Mouse (Mus musculus) liver, adult 2 months (tissue): Measurements from ENCODE around the gene Zcchc8. TPM values are rescaled to one million over a fixed set of nuclear protein-coding genes. Genes with fewer than 3 reads are reported as not detected.
A peak's percentile ranks its signal among the peaks of the same experiment; 100 is the strongest.

Source experiments
- DNase-seq: peaks from one replicate; pipeline ENCODE4 v3.0.0-alpha.2; 2011; ENCODE audit warnings: low read depth, low spot score; ENCODE audit errors: extremely low read depth
- H3K27ac ChIP-seq: fragments of 200-500 bp; replicated peaks from 2 replicates; pipeline ENCODE4 v1.5.1; 2012; ENCODE audit warnings: low read depth, mild to moderate bottlenecking, control low read depth, inconsistent platforms, low read length; ENCODE audit not compliant: insufficient read depth
- H3K27me3 ChIP-seq: fragments of 200-500 bp; 2 replicates; pipeline ENCODE4 v1.6.1; 2012; ENCODE audit warnings: mild to moderate bottlenecking, moderate library complexity, low read length, inconsistent platforms; ENCODE audit not compliant: control insufficient read depth, insufficient read depth
- H3K36me3 ChIP-seq: fragments of 200-500 bp; 2 replicates; pipeline ENCODE4 v1.6.1; 2012; ENCODE audit warnings: low read length, inconsistent platforms; ENCODE audit not compliant: control insufficient read depth, insufficient read depth
- H3K4me1 ChIP-seq: fragments of 200-500 bp; 2 replicates; pipeline ENCODE4 v1.6.1; 2011; ENCODE audit warnings: low read length; ENCODE audit not compliant: control insufficient read depth, insufficient read depth
- H3K4me3 ChIP-seq: fragments of 200-500 bp; 2 replicates; pipeline ENCODE4 v1.5.1; 2011; ENCODE audit warnings: low read depth, mild to moderate bottlenecking, control low read depth, low read length, moderate library complexity; ENCODE audit not compliant: insufficient read depth
- H3K79me2 ChIP-seq: fragments of 200-500 bp; 2 replicates; pipeline ENCODE4 v1.6.1; 2012; ENCODE audit warnings: inconsistent platforms, mild to moderate bottlenecking, low read length, moderate library complexity; ENCODE audit not compliant: control insufficient read depth, insufficient read depth
- H3K9ac ChIP-seq: fragments of 200-500 bp; 2 replicates; pipeline ENCODE4 v1.6.1; 2012; ENCODE audit warnings: low read depth, mild to moderate bottlenecking, control low read depth, inconsistent platforms, low read length
- CTCF ChIP-seq: fragments of 200-500 bp; IDR thresholded peaks from 2 replicates; pipeline ENCODE4 v1.5.1; 2011; ENCODE audit warnings: low read depth, low read length, control low read depth
- POLR2A ChIP-seq: fragments of 200-500 bp; IDR thresholded peaks from 2 replicates; pipeline ENCODE4 v1.6.1; 2011; ENCODE audit warnings: low read length, control low read depth; ENCODE audit not compliant: insufficient read depth; ENCODE audit errors: extremely low read depth
- WGBS: fragments of 180-500 bp; shearing (Covaris S2); methylation state at CpG from one replicate; pipeline ENCODE4 v1.1.7; 2018; 5-methylcytosine and 5-hydroxymethylcytosine counted together
- polyA plus RNA-seq: library from polyadenylated mRNA; depleted of rRNA; stranded (reverse); fragments of >200 nt; gene quantifications from 2 replicates; pipeline ENCODE4 v1.2.3, GENCODE M21; 2012
- total RNA-seq: library from RNA; depleted of rRNA; stranded (reverse); fragments of >200 nt; gene quantifications from 2 replicates; pipeline ENCODE4 v1.2.3, GENCODE M21; 2014

The Zcchc8 gene
- total and polyA plus RNA-seq, 2 experiments: 9.0 to 12.7 TPM

GRCm38 (mm10) chr5:123713782-123714181, 7.1 kb downstream of the Zcchc8 start:
- Histone ChIP-seq H3K36me3 (peaks cover 46% of the 10 kb centered on the region), H3K27ac (no peak overlapping the region)

DNA sequence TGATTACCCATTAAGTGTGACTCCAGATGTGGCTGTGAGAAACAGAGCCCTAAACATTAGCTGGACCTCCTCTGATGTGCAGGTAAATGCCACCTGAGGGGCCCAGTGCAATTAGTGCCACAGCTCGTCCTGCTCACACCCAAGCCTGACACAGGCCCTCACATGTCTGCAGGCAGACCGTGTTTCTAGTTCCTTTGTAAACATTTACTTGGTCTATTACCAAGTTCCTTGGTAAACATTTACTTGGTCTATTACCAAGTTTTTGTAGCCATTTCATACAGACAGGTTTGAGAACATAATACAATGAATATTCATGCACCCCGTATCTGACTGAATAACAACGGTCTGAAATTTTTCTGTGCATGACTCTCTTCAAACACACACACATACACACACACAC, 11.3 kb downstream of the Zcchc8 start:
- no peak overlapping the region for H3K9ac ChIP-seq
- peak; percentile 54 for DNase-seq
- no peak overlapping the region for H3K4me3 ChIP-seq
- TF ChIP-seq CTCF: no peak
- no peak for TF ChIP-seq POLR2A
- WGBS: 41% methylated on average over 4 of the region's 4 CpGs
- peaks cover 4% of the 10 kb centered on the region; the same call in 1 of the 2 replicates for H3K4me1 ChIP-seq
- peaks cover 60% of the 10 kb centered on the region for H3K36me3 ChIP-seq
- no peaks in the 10 kb centered on the region for H3K79me2 ChIP-seq
- no peaks in the 10 kb centered on the region for H3K27me3 ChIP-seq
- H3K27ac ChIP-seq: no peak overlapping the region

More at GRCm38 (mm10) chr5:123713782-123714181, 7.1 kb downstream of the Zcchc8 start:
- H3K79me2 ChIP-seq: peaks cover 9% of the 10 kb centered on the region; the same call in 1 of the 2 replicates
- no peak for DNase-seq
- H3K4me1 ChIP-seq: peaks cover 5% of the 10 kb centered on the region
- 92% methylated on average over 6 of the region's 6 CpGs for WGBS
- TF ChIP-seq POLR2A: no peak
- no peak for TF ChIP-seq CTCF
- no peak overlapping the region for H3K9ac ChIP-seq
- H3K27me3 ChIP-seq: no peaks in the 10 kb centered on the region
- no peak overlapping the region for H3K4me3 ChIP-seq

DNA sequence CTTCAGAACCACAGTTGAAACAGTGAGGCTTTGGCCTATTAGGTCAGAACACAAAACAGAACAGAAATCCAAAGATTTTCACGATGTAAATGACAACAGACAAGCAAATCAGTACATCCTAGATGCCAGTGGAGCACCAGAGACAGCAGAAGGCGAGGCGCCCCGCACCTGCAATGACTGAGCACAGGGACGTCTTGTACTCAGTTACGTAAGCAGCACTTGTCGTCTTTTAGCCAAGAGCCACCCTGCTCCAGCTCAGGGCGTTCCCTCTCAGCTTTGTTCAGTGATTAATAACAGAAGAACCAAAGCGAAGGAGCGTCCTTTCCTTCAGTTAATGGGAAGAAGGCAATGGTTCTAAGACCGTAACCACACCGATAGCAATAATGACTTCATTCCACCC, 12.3 kb downstream of the Zcchc8 start:
- H3K4me1 ChIP-seq: peaks cover 4% of the 10 kb centered on the region; the same call in 1 of the 2 replicates
- H3K4me3 ChIP-seq: no peak overlapping the region
- 91% methylated on average over 12 of the region's 12 CpGs for WGBS
- peaks cover 56% of the 10 kb centered on the region for H3K36me3 ChIP-seq
- H3K9ac ChIP-seq: no peak overlapping the region
- H3K79me2 ChIP-seq: no peaks in the 10 kb centered on the region
- no peak overlapping the region for H3K27ac ChIP-seq
- H3K27me3 ChIP-seq: no peaks in the 10 kb centered on the region
- TF ChIP-seq CTCF (no peak), POLR2A (no peak)
- DNase-seq: no peak

- H3K4me3 ChIP-seq: no peak overlapping the region
- no peak overlapping the region for H3K27ac ChIP-seq
- H3K79me2 ChIP-seq: no peaks in the 10 kb centered on the region
- 42% methylated on average over 11 of the region's 11 CpGs for WGBS
- DNase-seq: peak; percentile 48
- H3K4me1 ChIP-seq: no peaks in the 10 kb centered on the region
- no peak overlapping the region for H3K9ac ChIP-seq
- H3K27me3 ChIP-seq: no peaks in the 10 kb centered on the region
- TF ChIP-seq CTCF: peak; percentile 13; the same call in 1 of the 2 replicates
- TF ChIP-seq POLR2A: no peak
- peaks cover 33% of the 10 kb centered on the region for H3K36me3 ChIP-seq
Observed at GRCm38 (mm10) chr5:123700625-123701024, 20.3 kb downstream of the Zcchc8 start.

GRCm38 (mm10) chr5:123699198-123699597, 21.7 kb downstream of the Zcchc8 start:
- Histone ChIP-seq H3K27me3 (no peaks in the 10 kb centered on the region), H3K4me1 (peaks cover 3% of the 10 kb centered on the region; the same call in 1 of the 2 replicates), H3K79me2 (no peaks in the 10 kb centered on the region), H3K9ac (no peak overlapping the region), H3K27ac (no peak overlapping the region), H3K36me3 (peaks cover 27% of the 10 kb centered on the region), H3K4me3 (no peak overlapping the region)
- DNase-seq: peak; percentile 68
- TF ChIP-seq CTCF (peak; percentile 75), POLR2A (no peak)
- WGBS: 26% methylated on average over 3 of the region's 3 CpGs

DNA sequence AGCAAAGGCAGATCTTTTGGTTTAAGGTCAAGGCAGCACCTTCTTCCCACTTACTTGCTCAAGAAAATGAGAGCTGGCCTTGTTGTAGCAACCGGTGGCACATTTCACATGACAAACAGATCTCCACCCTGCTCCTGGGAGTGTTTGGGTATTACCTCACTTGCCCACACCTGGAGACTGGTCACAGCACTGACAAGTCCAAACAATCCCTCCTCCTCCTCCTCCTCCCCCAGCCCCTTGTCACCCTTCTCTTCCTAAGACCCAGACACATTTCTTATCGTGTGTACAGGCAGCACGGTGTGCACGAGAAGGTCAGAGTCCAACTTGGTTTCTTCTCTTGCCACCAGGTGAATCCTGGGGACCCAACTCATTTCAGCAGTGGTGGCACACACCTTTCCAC, 23.9 kb downstream of the Zcchc8 start:
- peaks cover 11% of the 10 kb centered on the region for H3K36me3 ChIP-seq
- no peak overlapping the region for H3K4me3 ChIP-seq
- peaks cover 3% of the 10 kb centered on the region; the same call in 1 of the 2 replicates for H3K4me1 ChIP-seq
- WGBS: 52% methylated on average over 4 of the region's 4 CpGs
- no peaks in the 10 kb centered on the region for H3K79me2 ChIP-seq
- DNase-seq: no peak
- TF ChIP-seq POLR2A (no peak), CTCF (no peak)
- H3K27ac ChIP-seq: no peak overlapping the region
- H3K27me3 ChIP-seq: no peaks in the 10 kb centered on the region
- H3K9ac ChIP-seq: no peak overlapping the region
